Mouse (Mus musculus): ENCODE results near the gene Polr2l. TPM values are rescaled to one million over a fixed set of nuclear protein-coding genes. Genes with fewer than 3 reads are reported as not detected.

The Polr2l gene
- polyA plus RNA-seq, 1 experiment = 5.0 TPM

DNA sequence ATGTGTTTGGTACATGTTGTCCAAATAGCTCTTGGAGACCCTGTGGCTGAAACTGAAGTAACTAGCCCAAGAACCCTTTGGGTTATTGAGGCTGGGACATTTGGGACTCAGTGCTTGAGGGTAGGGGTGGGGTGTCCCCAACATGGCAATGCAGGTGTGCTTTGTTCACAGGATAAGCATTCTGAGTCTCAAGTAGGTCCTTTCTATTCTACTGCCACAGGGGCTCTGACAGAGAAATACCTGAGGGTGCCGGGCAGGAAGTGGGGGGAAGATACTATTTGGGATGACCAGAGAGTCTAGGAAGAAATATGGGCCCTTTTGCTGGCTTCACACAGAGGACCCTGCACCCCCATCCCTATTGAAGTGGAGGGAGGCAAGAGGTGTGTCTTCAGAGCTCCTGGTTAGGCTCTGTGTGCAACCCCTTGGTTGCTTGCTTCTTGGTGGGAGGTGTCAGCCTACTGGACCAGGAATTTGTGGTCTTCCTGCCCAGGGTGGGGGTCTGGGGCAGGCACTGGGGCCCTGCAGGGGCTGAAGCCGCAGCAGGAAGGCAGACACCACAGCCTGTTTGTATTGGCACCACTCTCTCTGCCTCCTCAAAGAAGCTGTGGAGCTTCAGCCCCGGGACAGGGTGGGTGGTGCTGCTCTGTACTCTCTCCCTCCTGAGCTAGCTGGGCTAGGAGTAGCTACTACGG is 2.8 kb upstream of the Polr2l start:
- peaks cover 32% of the 10 kb centered on the region for H3K4me1 ChIP-seq (ENCODE audit: control insufficient read depth, insufficient read depth, low read length)

GRCm38 (mm10) chr7:141476981-141477370 is 2.0 kb upstream of the Polr2l start:
- no peak for TF ChIP-seq CTCF (IDR thresholded peaks at IDR 0.05; ENCODE audit: low read depth, low read length)
- H3K4me3 ChIP-seq (ENCODE audit: insufficient read depth, low read length) = peak overlapping the region; percentile 82
- peak overlapping the region; percentile 72 for H3K27ac ChIP-seq (ENCODE audit: insufficient read depth, low read depth, low read length)
- peaks cover 32% of the 10 kb centered on the region for H3K4me1 ChIP-seq (ENCODE audit: control insufficient read depth, insufficient read depth, low read length)

More for the DNA sequence above, 2.8 kb upstream of the Polr2l start:
- peak overlapping the region; percentile 7; the same call in 1 of the 2 replicates for H3K27ac ChIP-seq (ENCODE audit: insufficient read depth, low read depth, low read length)
- peak overlapping the region; percentile 82 for H3K4me3 ChIP-seq (ENCODE audit: insufficient read depth, low read length)
- no peak for TF ChIP-seq CTCF (IDR thresholded peaks at IDR 0.05; ENCODE audit: low read depth, low read length)

GRCm38 (mm10) chr7:141476226-141476980 is 1.5 kb upstream of the Polr2l start:
- Histone ChIP-seq H3K4me1 (ENCODE audit: control insufficient read depth, insufficient read depth, low read length) (peaks cover 32% of the 10 kb centered on the region), H3K4me3 (ENCODE audit: insufficient read depth, low read length) (peak overlapping the region; percentile 82), H3K27ac (ENCODE audit: insufficient read depth, low read depth, low read length) (peak overlapping the region; percentile 72)
- TF ChIP-seq CTCF (IDR thresholded peaks at IDR 0.05; ENCODE audit: low read depth, low read length) = no peak
- TF ChIP-seq POLR2A (IDR thresholded peaks at IDR 0.05; ENCODE audit: borderline replicate concordance, low read depth, low read length) = peak; percentile 27; the same call in 1 of the 2 replicates

GRCm38 (mm10) chr7:141475805-141476158 is 850 bp upstream of the Polr2l start:
- peaks cover 30% of the 10 kb centered on the region for H3K4me1 ChIP-seq (ENCODE audit: control insufficient read depth, insufficient read depth, low read length)
- H3K27ac ChIP-seq (ENCODE audit: insufficient read depth, low read depth, low read length) = peak overlapping the region; percentile 72
- TF ChIP-seq POLR2A (IDR thresholded peaks at IDR 0.05; ENCODE audit: borderline replicate concordance, low read depth, low read length) (no peak), CTCF (IDR thresholded peaks at IDR 0.05; ENCODE audit: low read depth, low read length) (no peak)
- peak overlapping the region; percentile 82 for H3K4me3 ChIP-seq (ENCODE audit: insufficient read depth, low read length)

- H3K4me3 ChIP-seq (ENCODE audit: insufficient read depth, low read length) = peak overlapping the region; percentile 82
- H3K4me1 ChIP-seq (ENCODE audit: control insufficient read depth, insufficient read depth, low read length) = peaks cover 37% of the 10 kb centered on the region
- no peak overlapping the region for H3K27ac ChIP-seq (ENCODE audit: insufficient read depth, low read depth, low read length)
- no peak for TF ChIP-seq POLR2A (IDR thresholded peaks at IDR 0.05; ENCODE audit: borderline replicate concordance, low read depth, low read length)
- no peak for TF ChIP-seq CTCF (IDR thresholded peaks at IDR 0.05; ENCODE audit: low read depth, low read length)
Measured at GRCm38 (mm10) chr7:141474160-141474559, 772 bp downstream of the Polr2l start.

GRCm38 (mm10) chr7:141472763-141473162 is 2.2 kb downstream of the Polr2l start:
- no peak overlapping the region for H3K27ac ChIP-seq (ENCODE audit: insufficient read depth, low read depth, low read length)
- peaks cover 40% of the 10 kb centered on the region for H3K4me1 ChIP-seq (ENCODE audit: control insufficient read depth, insufficient read depth, low read length)
- no peak overlapping the region for H3K4me3 ChIP-seq (ENCODE audit: insufficient read depth, low read length)
- no peak for TF ChIP-seq POLR2A (IDR thresholded peaks at IDR 0.05; ENCODE audit: borderline replicate concordance, low read depth, low read length)

DNA sequence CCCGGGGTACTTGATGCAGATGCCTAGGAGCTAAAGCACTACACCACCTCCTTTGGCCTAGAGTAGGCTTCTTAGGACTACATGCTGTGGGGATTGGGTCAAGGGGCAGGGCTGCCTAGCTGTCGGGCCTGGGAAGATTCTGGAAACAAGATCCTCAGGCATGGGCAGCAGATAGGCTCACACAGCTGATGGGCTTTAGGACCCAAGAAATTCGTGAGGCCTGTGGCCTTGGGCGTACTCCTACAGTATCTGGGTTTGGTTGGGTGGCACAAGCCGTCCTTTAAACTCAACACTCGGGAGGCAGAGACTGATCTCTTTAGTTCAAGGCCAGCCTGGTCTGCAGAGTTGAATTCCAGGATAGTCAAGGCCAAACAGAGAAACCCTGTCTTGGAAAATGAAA is 2.7 kb downstream of the Polr2l start:
- Histone ChIP-seq H3K4me1 (ENCODE audit: control insufficient read depth, insufficient read depth, low read length) (peaks cover 35% of the 10 kb centered on the region), H3K4me3 (ENCODE audit: insufficient read depth, low read length) (no peak overlapping the region), H3K27ac (ENCODE audit: insufficient read depth, low read depth, low read length) (no peak overlapping the region)
- no peak for TF ChIP-seq CTCF (IDR thresholded peaks at IDR 0.05; ENCODE audit: low read depth, low read length)
- TF ChIP-seq POLR2A (IDR thresholded peaks at IDR 0.05; ENCODE audit: borderline replicate concordance, low read depth, low read length) = no peak

GRCm38 (mm10) chr7:141471236-141471635 is 3.7 kb downstream of the Polr2l start:
- Histone ChIP-seq H3K4me1 (ENCODE audit: control insufficient read depth, insufficient read depth, low read length) (peaks cover 44% of the 10 kb centered on the region), H3K4me3 (ENCODE audit: insufficient read depth, low read length) (no peak overlapping the region), H3K27ac (ENCODE audit: insufficient read depth, low read depth, low read length) (no peak overlapping the region)
- TF ChIP-seq POLR2A (IDR thresholded peaks at IDR 0.05; ENCODE audit: borderline replicate concordance, low read depth, low read length) = no peak
- TF ChIP-seq CTCF (IDR thresholded peaks at IDR 0.05; ENCODE audit: low read depth, low read length) = no peak

DNA sequence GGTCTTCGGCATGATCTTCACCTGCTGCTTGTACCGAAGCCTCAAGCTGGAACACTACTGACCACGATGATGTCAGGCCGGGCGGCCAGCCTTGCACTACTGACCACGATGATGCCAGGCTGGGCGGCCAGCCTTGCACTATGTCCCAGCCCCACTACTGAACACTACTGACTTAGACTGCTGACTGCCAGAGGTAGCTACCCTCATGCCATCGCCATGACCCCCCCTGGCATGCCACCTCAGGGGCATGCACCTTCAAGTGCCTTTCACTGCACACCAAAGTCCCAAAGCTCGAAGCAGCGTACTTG is 4.3 kb downstream of the Polr2l start:
- Histone ChIP-seq H3K4me3 (ENCODE audit: insufficient read depth, low read length) (no peak overlapping the region), H3K4me1 (ENCODE audit: control insufficient read depth, insufficient read depth, low read length) (peaks cover 48% of the 10 kb centered on the region), H3K27ac (ENCODE audit: insufficient read depth, low read depth, low read length) (no peak overlapping the region)
- TF ChIP-seq CTCF (IDR thresholded peaks at IDR 0.05; ENCODE audit: low read depth, low read length) (no peak), POLR2A (IDR thresholded peaks at IDR 0.05; ENCODE audit: borderline replicate concordance, low read depth, low read length) (no peak)

GRCm38 (mm10) chr7:141469901-141470636 is 4.9 kb downstream of the Polr2l start:
- Histone ChIP-seq H3K4me3 (ENCODE audit: insufficient read depth, low read length) (no peak overlapping the region), H3K4me1 (ENCODE audit: control insufficient read depth, insufficient read depth, low read length) (peaks cover 51% of the 10 kb centered on the region), H3K27ac (ENCODE audit: insufficient read depth, low read depth, low read length) (no peak overlapping the region)
- TF ChIP-seq POLR2A (IDR thresholded peaks at IDR 0.05; ENCODE audit: borderline replicate concordance, low read depth, low read length) (no peak), CTCF (IDR thresholded peaks at IDR 0.05; ENCODE audit: low read depth, low read length) (no peak)
